Mouse (Mus musculus) midbrain, embryonic 15.5 days (tissue): ENCODE results near the gene Plekhg5. TPM values are rescaled to one million over a fixed set of nuclear protein-coding genes. Genes with fewer than 3 reads are reported as not detected.

Experiments
- ATAC-seq: fragments of 200-750 bp; cut with Nextera tagmentation; replicated peaks from 2 replicates; pipeline ENCODE4 v1.8.0; 2017; ENCODE audit warnings: moderate TSS enrichment
- H3K27ac ChIP-seq: fragments of 300-500 bp; sonication (generic); 2 replicates; pipeline ENCODE4 v1.5.1; 2015; ENCODE audit warnings: mild to moderate bottlenecking, inconsistent platforms
- H3K27me3 ChIP-seq: fragments of 300-500 bp; sonication (generic); replicated peaks from 2 replicates; pipeline ENCODE4 v1.6.1; 2015; ENCODE audit warnings: inconsistent platforms
- H3K36me3 ChIP-seq: fragments of 300-500 bp; sonication (generic); replicated peaks from 2 replicates; pipeline ENCODE4 v1.6.1; 2015; ENCODE audit warnings: inconsistent platforms
- H3K4me1 ChIP-seq: fragments of 300-500 bp; sonication (generic); 2 replicates; pipeline ENCODE4 v1.6.1; 2015; ENCODE audit warnings: inconsistent platforms
- H3K4me2 ChIP-seq: fragments of 300-500 bp; sonication (generic); 2 replicates; pipeline ENCODE4 v1.6.1; 2015; ENCODE audit warnings: inconsistent platforms, mild to moderate bottlenecking, moderate library complexity
- H3K4me3 ChIP-seq: fragments of 300-500 bp; sonication (generic); 2 replicates; pipeline ENCODE4 v1.5.1; 2015; ENCODE audit warnings: mild to moderate bottlenecking, inconsistent platforms
- H3K9ac ChIP-seq: fragments of 300-500 bp; sonication (generic); 2 replicates; pipeline ENCODE4 v1.6.1; 2015; ENCODE audit warnings: mild to moderate bottlenecking, inconsistent platforms
- H3K9me3 ChIP-seq: fragments of 300-500 bp; sonication (generic); 2 replicates; pipeline ENCODE4 v1.6.1; 2016; ENCODE audit warnings: inconsistent platforms
- WGBS: fragments of 180-500 bp; shearing (Covaris S2); methylation state at CpG from one replicate; pipeline ENCODE4 v1.1.7; 2015; ENCODE audit warnings: mixed read lengths; 5-methylcytosine and 5-hydroxymethylcytosine counted together
- polyA plus RNA-seq: library from polyadenylated mRNA; unstranded; fragments of >200 nt; fragmentation: Nextera tagmentation; extraction: Ambion mirVana; gene quantifications from 2 replicates; pipeline ENCODE4 v1.2.1, GENCODE M21; 2015

Plekhg5 gene
- polyA plus RNA-seq, 1 experiment from 2014 or later, result 12.5 TPM

- Histone ChIP-seq H3K36me3 (no peaks in the 10 kb centered on the region), H3K9me3 (no peaks in the 10 kb centered on the region), H3K4me2 (no peak overlapping the region), H3K27me3 (peaks cover 64% of the 10 kb centered on the region), H3K4me3 (no peak overlapping the region), H3K27ac (no peak overlapping the region), H3K9ac (no peak overlapping the region), H3K4me1 (peaks cover 24% of the 10 kb centered on the region)
- no peak for ATAC-seq
Measured at GRCm38 (mm10) chr4:152134507-152134906, 62.2 kb downstream of the Plekhg5 start.

- peaks cover 22% of the 10 kb centered on the region for H3K4me1 ChIP-seq
- H3K4me2 ChIP-seq, result no peak overlapping the region
- H3K4me3 ChIP-seq, result no peak overlapping the region
- no peaks in the 10 kb centered on the region for H3K36me3 ChIP-seq
- no peaks in the 10 kb centered on the region for H3K9me3 ChIP-seq
- H3K27ac ChIP-seq, result no peak overlapping the region
- no peak overlapping the region for H3K9ac ChIP-seq
- no peak for ATAC-seq
- 86% methylated on average over 12 of the region's 12 CpGs for WGBS
- H3K27me3 ChIP-seq, result peaks cover 61% of the 10 kb centered on the region
Measured at GRCm38 (mm10) chr4:152135363-152135762, 63.1 kb downstream of the Plekhg5 start.

- Histone ChIP-seq H3K36me3 (no peaks in the 10 kb centered on the region), H3K9ac (no peak overlapping the region), H3K4me1 (peaks cover 13% of the 10 kb centered on the region), H3K27me3 (peaks cover 54% of the 10 kb centered on the region), H3K9me3 (no peaks in the 10 kb centered on the region), H3K4me3 (no peak overlapping the region), H3K27ac (no peak overlapping the region), H3K4me2 (no peak overlapping the region)
- ATAC-seq, result no peak
- 37% methylated on average over 6 of the region's 6 CpGs for WGBS
Measured at GRCm38 (mm10) chr4:152136112-152136875, 64.0 kb downstream of the Plekhg5 start.

GRCm38 (mm10) chr4:152136876-152137250 lies 64.6 kb downstream of the Plekhg5 start:
- Histone ChIP-seq H3K9me3 (no peaks in the 10 kb centered on the region), H3K4me2 (no peak overlapping the region), H3K27me3 (peaks cover 53% of the 10 kb centered on the region), H3K9ac (no peak overlapping the region), H3K4me3 (no peak overlapping the region), H3K27ac (no peak overlapping the region), H3K36me3 (no peaks in the 10 kb centered on the region), H3K4me1 (peaks cover 7% of the 10 kb centered on the region; the same call in 1 of the 2 replicates)
- 90% methylated on average over 2 of the region's 2 CpGs for WGBS
- no peak for ATAC-seq

GRCm38 (mm10) chr4:152138497-152139260 lies 66.4 kb downstream of the Plekhg5 start:
- H3K4me2 ChIP-seq, result peak overlapping the region; percentile 65
- H3K36me3 ChIP-seq, result no peaks in the 10 kb centered on the region
- 2% methylated on average over 50 of the region's 51 CpGs for WGBS
- peak overlapping the region; percentile 22; the same call in 1 of the 2 replicates for H3K9ac ChIP-seq
- no peak overlapping the region for H3K27ac ChIP-seq
- peaks cover 36% of the 10 kb centered on the region for H3K27me3 ChIP-seq
- peak overlapping the region; percentile 40 for H3K4me3 ChIP-seq
- no peaks in the 10 kb centered on the region for H3K9me3 ChIP-seq
- ATAC-seq, result peak; percentile 77
- peaks cover 7% of the 10 kb centered on the region; the same call in 1 of the 2 replicates for H3K4me1 ChIP-seq

- Histone ChIP-seq H3K9me3 (no peaks in the 10 kb centered on the region), H3K4me1 (peaks cover 7% of the 10 kb centered on the region; the same call in 1 of the 2 replicates), H3K4me2 (no peak overlapping the region), H3K9ac (no peak overlapping the region), H3K27me3 (peaks cover 27% of the 10 kb centered on the region), H3K4me3 (no peak overlapping the region), H3K36me3 (no peaks in the 10 kb centered on the region), H3K27ac (no peak overlapping the region)
- ATAC-seq, result no peak
- 30% methylated on average over 6 of the region's 6 CpGs for WGBS
Measured at GRCm38 (mm10) chr4:152140441-152140840, 68.1 kb downstream of the Plekhg5 start.

GRCm38 (mm10) chr4:152141521-152142135 lies 69.3 kb downstream of the Plekhg5 start:
- no peak for ATAC-seq
- no peak overlapping the region for H3K9ac ChIP-seq
- H3K4me3 ChIP-seq, result no peak overlapping the region
- H3K4me2 ChIP-seq, result no peak overlapping the region
- peaks cover 27% of the 10 kb centered on the region for H3K27me3 ChIP-seq
- H3K9me3 ChIP-seq, result no peaks in the 10 kb centered on the region
- peaks cover 7% of the 10 kb centered on the region; the same call in 1 of the 2 replicates for H3K4me1 ChIP-seq
- WGBS, result 63% methylated on average over 8 of the region's 8 CpGs
- H3K36me3 ChIP-seq, result no peaks in the 10 kb centered on the region
- no peak overlapping the region for H3K27ac ChIP-seq

GRCm38 (mm10) chr4:152143632-152144031 lies 71.3 kb downstream of the Plekhg5 start:
- no peak overlapping the region for H3K27ac ChIP-seq
- no peak for ATAC-seq
- H3K36me3 ChIP-seq, result no peaks in the 10 kb centered on the region
- H3K9ac ChIP-seq, result no peak overlapping the region
- peaks cover 3% of the 10 kb centered on the region; the same call in 1 of the 2 replicates for H3K4me1 ChIP-seq
- H3K4me2 ChIP-seq, result no peak overlapping the region
- H3K9me3 ChIP-seq, result no peaks in the 10 kb centered on the region
- H3K4me3 ChIP-seq, result no peak overlapping the region
- H3K27me3 ChIP-seq, result peaks cover 17% of the 10 kb centered on the region
- WGBS, result 24% methylated on average over 1 of the region's 1 CpGs

GRCm38 (mm10) chr4:152145473-152145872 lies 73.2 kb downstream of the Plekhg5 start:
- Histone ChIP-seq H3K4me2 (no peak overlapping the region), H3K4me1 (no peaks in the 10 kb centered on the region), H3K36me3 (no peaks in the 10 kb centered on the region), H3K27me3 (peaks cover 21% of the 10 kb centered on the region), H3K9me3 (no peaks in the 10 kb centered on the region), H3K27ac (no peak overlapping the region), H3K9ac (no peak overlapping the region), H3K4me3 (no peak overlapping the region)
- no peak for ATAC-seq
- WGBS, result 71% methylated on average over 10 of the region's 10 CpGs

- no peaks in the 10 kb centered on the region for H3K9me3 ChIP-seq
- H3K4me2 ChIP-seq, result no peak overlapping the region
- peaks cover 27% of the 10 kb centered on the region for H3K27me3 ChIP-seq
- H3K36me3 ChIP-seq, result no peaks in the 10 kb centered on the region
- no peak overlapping the region for H3K9ac ChIP-seq
- no peak for ATAC-seq
- H3K4me3 ChIP-seq, result no peak overlapping the region
- H3K4me1 ChIP-seq, result no peaks in the 10 kb centered on the region
- 63% methylated on average over 11 of the region's 11 CpGs for WGBS
- no peak overlapping the region for H3K27ac ChIP-seq
Measured at GRCm38 (mm10) chr4:152146033-152146827, 73.9 kb downstream of the Plekhg5 start.

GRCm38 (mm10) chr4:152150546-152150945 lies 78.2 kb downstream of the Plekhg5 start:
- no peak overlapping the region for H3K4me3 ChIP-seq
- H3K4me1 ChIP-seq, result peaks cover 15% of the 10 kb centered on the region
- no peak overlapping the region for H3K9ac ChIP-seq
- 68% methylated on average over 4 of the region's 4 CpGs for WGBS
- no peaks in the 10 kb centered on the region for H3K9me3 ChIP-seq
- H3K27me3 ChIP-seq, result peaks cover 61% of the 10 kb centered on the region
- H3K36me3 ChIP-seq, result no peaks in the 10 kb centered on the region
- no peak overlapping the region for H3K27ac ChIP-seq
- ATAC-seq, result no peak
- no peak overlapping the region for H3K4me2 ChIP-seq
